Mouse (Mus musculus) embryonic facial prominence, embryonic 11.5 days (tissue): ENCODE results near the gene Tmem56. TPM values are rescaled to one million over a fixed set of nuclear protein-coding genes. Genes with fewer than 3 reads are reported as not detected.

Source experiments
- ATAC-seq: fragments of 200-750 bp; cut with Nextera tagmentation; replicated peaks from 2 replicates; pipeline ENCODE4 v1.8.0; 2017; ENCODE audit warnings: low read depth; ENCODE audit not compliant: insufficient number of reproducible peaks, low FRiP score, low TSS enrichment
- DNase-seq: peaks from one replicate; pipeline ENCODE4 v3.0.0-alpha.2; 2015; ENCODE audit warnings: low spot score
- H3K27ac ChIP-seq: fragments of 300-500 bp; sonication (generic); replicated peaks from 2 replicates; pipeline ENCODE4 v1.5.1; 2014; ENCODE audit warnings: mild to moderate bottlenecking, low read depth, low read length, control low read depth
- H3K27me3 ChIP-seq: fragments of 300-500 bp; sonication (generic); 2 replicates; pipeline ENCODE4 v1.6.1; 2014; ENCODE audit warnings: mild to moderate bottlenecking, low read length, moderate library complexity, mixed read lengths; ENCODE audit not compliant: control insufficient read depth, insufficient read depth
- H3K36me3 ChIP-seq: fragments of 300-500 bp; sonication (generic); replicated peaks from 2 replicates; pipeline ENCODE4 v1.6.1; 2014; ENCODE audit warnings: low read depth, mild to moderate bottlenecking, low read length, moderate library complexity, mixed read lengths; ENCODE audit not compliant: control insufficient read depth, insufficient read depth
- H3K4me1 ChIP-seq: fragments of 300-500 bp; sonication (generic); 2 replicates; pipeline ENCODE4 v1.6.1; 2014; ENCODE audit warnings: low read length, mixed read lengths; ENCODE audit not compliant: control insufficient read depth, insufficient read depth
- H3K4me2 ChIP-seq: fragments of 300-500 bp; sonication (generic); 2 replicates; pipeline ENCODE4 v1.6.1; 2014; ENCODE audit warnings: low read depth, mild to moderate bottlenecking, control low read depth, low read length, moderate library complexity
- H3K4me3 ChIP-seq: fragments of 300-500 bp; sonication (generic); 2 replicates; pipeline ENCODE4 v1.5.1; 2014; ENCODE audit warnings: low read depth, low read length, control low read depth
- H3K9ac ChIP-seq: fragments of 300-500 bp; sonication (generic); replicated peaks from 2 replicates; pipeline ENCODE4 v1.6.1; 2014; ENCODE audit warnings: mild to moderate bottlenecking, control low read depth, low read length
- H3K9me3 ChIP-seq: fragments of 300-500 bp; sonication (generic); replicated peaks from 2 replicates; pipeline ENCODE4 v1.6.1; 2016; ENCODE audit warnings: mild to moderate bottlenecking, low read length, inconsistent platforms, mixed read lengths; ENCODE audit not compliant: control insufficient read depth
- WGBS: fragments of 180-500 bp; shearing (Covaris S2); extraction: QIAGEN DNeasy Blood & Tissue Kit; methylation state at CpG from one replicate; pipeline ENCODE4 v1.1.7; 2014; 5-methylcytosine and 5-hydroxymethylcytosine counted together
- polyA plus RNA-seq: library from polyadenylated mRNA; unstranded; fragments of >200 nt; fragmentation: Nextera tagmentation; extraction: Ambion mirVana; gene quantifications from 2 replicates; pipeline ENCODE4 v1.2.1, GENCODE M21; 2014

The Tmem56 gene
- polyA plus RNA-seq, 1 experiment from 2014 or later, result 0.90 TPM

DNA sequence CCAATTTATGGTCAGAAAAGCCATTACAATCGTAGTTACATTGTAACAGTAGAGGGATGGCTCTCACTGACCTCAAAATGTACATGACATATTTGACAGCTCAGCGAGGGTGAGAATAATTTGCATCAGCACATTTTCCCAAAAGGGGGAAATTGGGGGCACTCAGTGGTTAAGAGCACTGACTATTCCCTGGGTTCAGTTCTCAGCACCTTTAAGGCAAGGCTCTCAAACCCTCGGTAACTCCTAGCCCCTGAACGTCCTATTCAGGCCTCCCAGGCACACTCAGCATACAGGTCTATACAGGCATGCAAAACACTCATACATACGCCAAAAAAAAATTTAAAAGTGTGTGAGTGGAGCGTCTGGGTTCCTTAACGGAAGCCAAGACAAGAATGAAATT is 112.3 kb downstream of the Tmem56 start:
- H3K27ac ChIP-seq, result no peak overlapping the region

DNA sequence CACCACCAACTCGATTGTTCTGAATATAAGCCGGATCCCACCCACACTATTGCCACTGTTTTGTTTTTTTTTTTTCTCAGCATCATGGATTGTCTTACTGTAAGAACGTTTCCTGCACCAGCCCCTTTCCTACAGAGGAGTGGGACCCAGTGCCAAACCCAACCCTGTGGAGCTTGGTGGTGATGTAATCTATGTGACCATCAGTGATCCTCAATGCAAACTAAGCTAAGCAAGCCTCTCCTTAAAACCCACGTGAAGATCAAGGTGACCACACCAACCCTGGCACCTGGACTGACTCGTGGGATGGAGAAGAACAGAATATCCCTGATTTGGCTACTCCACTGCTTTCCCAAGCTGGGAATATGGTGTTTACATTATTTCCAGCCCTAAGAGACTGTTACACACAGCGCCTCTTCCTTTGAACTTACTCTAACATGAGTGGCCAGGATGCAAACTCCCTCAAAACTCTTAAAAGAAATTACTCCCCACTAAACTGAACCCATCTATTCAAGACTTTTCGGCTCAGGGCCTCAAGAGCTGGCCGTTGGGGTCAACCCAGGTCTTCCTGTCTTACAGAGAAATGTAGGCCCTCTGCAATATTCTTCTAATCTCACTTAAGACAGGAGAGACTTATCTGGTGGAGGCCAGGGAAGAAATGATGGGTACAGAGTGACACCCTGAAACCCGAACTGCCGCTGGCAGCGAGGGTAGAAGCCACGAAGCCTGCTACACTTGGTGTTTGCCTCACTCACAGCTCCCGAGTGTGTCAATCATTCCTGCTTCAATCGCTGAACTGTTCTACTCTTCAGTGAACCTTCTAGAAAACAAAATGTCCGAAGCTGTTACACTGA is 113.6 kb downstream of the Tmem56 start:
- no peak overlapping the region for H3K4me3 ChIP-seq
- no peaks in the 10 kb centered on the region for H3K4me1 ChIP-seq
- DNase-seq (no peak), ATAC-seq (no peak)
- H3K9me3 ChIP-seq, result no peaks in the 10 kb centered on the region
- H3K27ac ChIP-seq, result no peak overlapping the region
- WGBS, result 75% methylated on average over 15 of the region's 15 CpGs
- H3K9ac ChIP-seq, result no peak overlapping the region
- no peaks in the 10 kb centered on the region for H3K27me3 ChIP-seq
- no peaks in the 10 kb centered on the region; the same call in 1 of the 2 replicates for H3K36me3 ChIP-seq
- H3K4me2 ChIP-seq, result no peak overlapping the region

More for the DNA sequence above, 112.3 kb downstream of the Tmem56 start:
- Histone ChIP-seq H3K36me3 (no peaks in the 10 kb centered on the region; the same call in 1 of the 2 replicates), H3K9me3 (no peaks in the 10 kb centered on the region), H3K27me3 (no peaks in the 10 kb centered on the region), H3K4me2 (no peak overlapping the region; the same call in 1 of the 2 replicates), H3K4me1 (no peaks in the 10 kb centered on the region), H3K9ac (no peak overlapping the region), H3K4me3 (no peak overlapping the region)
- DNase-seq, result no peak
- WGBS, result 54% methylated on average over 7 of the region's 7 CpGs
- 0 out of 2 replicates have a peak, but pooled peaks have one; percentile 29 for ATAC-seq

DNA sequence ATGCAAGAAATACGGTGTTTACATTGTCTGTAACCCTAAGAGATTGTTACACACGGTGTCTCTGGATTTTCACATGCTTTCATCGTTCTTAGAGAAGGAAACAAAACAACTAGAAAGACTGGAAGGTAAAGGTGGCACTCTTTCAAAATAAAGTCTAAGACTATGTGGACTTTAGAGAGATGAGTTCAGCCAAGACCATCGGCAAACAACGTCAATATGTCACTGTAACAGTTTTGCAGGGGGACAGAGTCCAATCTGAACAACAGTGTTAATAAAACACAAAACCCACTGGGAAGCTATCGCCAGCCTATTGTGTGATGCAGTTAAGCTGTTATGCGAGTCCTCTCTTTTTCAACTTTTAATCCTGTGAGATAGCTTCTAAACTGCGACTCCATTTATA is 114.3 kb downstream of the Tmem56 start:
- Histone ChIP-seq H3K4me1 (no peaks in the 10 kb centered on the region), H3K36me3 (no peaks in the 10 kb centered on the region; the same call in 1 of the 2 replicates), H3K27me3 (no peaks in the 10 kb centered on the region), H3K4me3 (no peak overlapping the region), H3K9me3 (no peaks in the 10 kb centered on the region), H3K4me2 (no peak overlapping the region), H3K9ac (no peak overlapping the region), H3K27ac (no peak overlapping the region)
- ATAC-seq, result no peak
- WGBS, result 96% methylated on average over 8 of the region's 8 CpGs
- DNase-seq, result no peak

DNA sequence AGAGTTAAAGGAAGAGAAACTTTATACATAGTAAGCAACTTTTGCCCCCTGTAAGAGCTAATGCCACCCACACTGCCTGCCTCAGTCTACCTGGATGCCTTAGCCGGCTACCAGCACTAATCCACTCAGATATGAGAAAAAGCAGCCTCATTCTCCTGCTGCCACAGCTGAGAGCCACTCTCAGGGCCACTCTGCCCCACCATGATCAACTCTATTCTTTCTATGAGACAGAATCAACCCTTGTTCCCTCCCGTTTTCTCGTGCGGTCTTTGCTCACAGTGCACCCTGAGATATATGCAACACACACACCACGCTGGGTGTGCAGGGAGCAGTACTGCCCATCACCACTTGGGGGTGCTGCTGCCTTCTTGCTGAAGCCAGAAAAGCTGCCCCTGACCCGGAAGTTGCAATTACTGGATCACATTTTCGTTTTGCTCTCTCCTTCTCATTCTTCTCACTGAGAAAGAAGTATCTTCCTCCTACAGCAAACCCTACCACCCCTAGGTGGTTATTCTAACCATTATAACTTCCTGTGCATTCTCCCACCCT is 119.6 kb downstream of the Tmem56 start:
- H3K4me2 ChIP-seq, result no peak overlapping the region
- H3K36me3 ChIP-seq, result no peaks in the 10 kb centered on the region; the same call in 1 of the 2 replicates
- no peak; the same call in 1 of the 2 replicates for ATAC-seq
- H3K27ac ChIP-seq, result no peak overlapping the region
- no peak overlapping the region for H3K9ac ChIP-seq
- no peaks in the 10 kb centered on the region for H3K9me3 ChIP-seq
- H3K27me3 ChIP-seq, result no peaks in the 10 kb centered on the region
- WGBS, result 45% methylated on average over 7 of the region's 7 CpGs
- H3K4me1 ChIP-seq, result no peaks in the 10 kb centered on the region
- no peak overlapping the region for H3K4me3 ChIP-seq
- DNase-seq, result peak; percentile 70

DNA sequence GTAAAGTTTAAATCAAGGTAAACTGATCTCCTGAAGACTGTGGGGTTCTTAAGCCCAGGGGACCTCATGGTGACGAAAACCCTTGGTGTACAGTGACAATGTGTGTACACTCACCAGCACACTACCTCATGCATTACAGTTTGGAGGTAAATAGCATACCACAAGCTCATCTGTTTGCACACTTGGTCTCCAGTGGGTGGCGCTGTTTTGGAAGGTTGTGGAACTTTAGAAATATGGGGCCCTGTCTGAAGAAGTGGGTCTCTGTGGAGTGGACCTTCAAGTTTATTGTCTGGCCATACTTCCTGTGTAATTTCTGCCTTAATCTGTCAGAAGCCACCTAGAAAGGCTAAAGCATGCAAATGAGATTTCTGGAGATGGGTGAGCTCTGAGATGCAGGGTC is 121.2 kb downstream of the Tmem56 start:
- 44% methylated on average over 2 of the region's 2 CpGs for WGBS
- DNase-seq (no peak), ATAC-seq (no peak)
- H3K27me3 ChIP-seq, result no peaks in the 10 kb centered on the region
- H3K4me3 ChIP-seq, result no peak overlapping the region
- no peak overlapping the region for H3K9ac ChIP-seq
- H3K4me1 ChIP-seq, result no peaks in the 10 kb centered on the region
- H3K9me3 ChIP-seq, result no peaks in the 10 kb centered on the region
- no peak overlapping the region for H3K27ac ChIP-seq
- no peaks in the 10 kb centered on the region for H3K36me3 ChIP-seq
- no peak overlapping the region for H3K4me2 ChIP-seq

DNA sequence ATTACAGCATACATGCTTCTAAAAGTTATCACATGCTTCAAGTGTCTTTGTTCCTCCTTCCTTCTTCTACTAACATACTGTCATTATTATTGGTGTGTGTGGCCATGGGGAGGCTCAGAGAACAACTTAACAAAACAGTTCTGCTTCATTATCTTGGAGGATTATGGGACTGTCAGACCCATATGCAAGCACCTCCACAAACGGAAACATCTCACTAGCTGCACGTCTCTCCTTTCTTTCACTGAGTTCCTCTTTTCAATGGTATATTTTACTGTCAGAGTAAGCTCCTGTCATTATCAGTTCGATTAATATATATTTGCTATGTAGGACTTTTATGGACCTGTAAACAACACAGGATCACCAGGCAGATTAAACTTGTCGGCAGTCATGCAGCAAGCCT is 122.5 kb downstream of the Tmem56 start:
- Histone ChIP-seq H3K36me3 (no peaks in the 10 kb centered on the region), H3K4me3 (no peak overlapping the region), H3K4me1 (no peaks in the 10 kb centered on the region), H3K9me3 (no peaks in the 10 kb centered on the region), H3K4me2 (no peak overlapping the region), H3K27me3 (no peaks in the 10 kb centered on the region), H3K9ac (no peak overlapping the region), H3K27ac (no peak overlapping the region)
- 67% methylated on average over 4 of the region's 4 CpGs for WGBS
- ATAC-seq, result no peak
- no peak for DNase-seq

DNA sequence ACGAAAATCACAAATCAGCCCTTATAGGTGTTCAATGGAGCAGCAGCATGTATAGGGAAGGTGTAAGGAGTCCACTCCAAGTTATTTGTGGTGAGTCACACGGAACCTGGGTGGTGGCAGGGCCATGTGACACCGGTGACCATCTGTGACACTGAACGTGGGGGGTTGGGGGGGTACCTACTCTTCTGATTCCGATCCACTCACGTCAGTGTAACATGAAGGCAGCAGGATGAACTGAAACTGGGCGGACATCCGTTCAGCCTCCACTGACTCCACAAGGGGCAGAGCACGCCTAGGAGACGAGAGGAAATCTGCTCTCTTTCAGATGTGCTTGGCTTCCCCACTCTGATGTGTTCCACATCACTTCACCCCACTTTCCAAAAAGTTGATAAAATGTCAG is 123.3 kb downstream of the Tmem56 start:
- Histone ChIP-seq H3K4me3 (no peak overlapping the region), H3K27ac (no peak overlapping the region), H3K4me2 (no peak overlapping the region), H3K9me3 (no peaks in the 10 kb centered on the region), H3K27me3 (no peaks in the 10 kb centered on the region), H3K4me1 (no peaks in the 10 kb centered on the region), H3K36me3 (no peaks in the 10 kb centered on the region), H3K9ac (no peak overlapping the region)
- WGBS, result 71% methylated on average over 10 of the region's 10 CpGs
- no peak for DNase-seq
- ATAC-seq, result no peak

DNA sequence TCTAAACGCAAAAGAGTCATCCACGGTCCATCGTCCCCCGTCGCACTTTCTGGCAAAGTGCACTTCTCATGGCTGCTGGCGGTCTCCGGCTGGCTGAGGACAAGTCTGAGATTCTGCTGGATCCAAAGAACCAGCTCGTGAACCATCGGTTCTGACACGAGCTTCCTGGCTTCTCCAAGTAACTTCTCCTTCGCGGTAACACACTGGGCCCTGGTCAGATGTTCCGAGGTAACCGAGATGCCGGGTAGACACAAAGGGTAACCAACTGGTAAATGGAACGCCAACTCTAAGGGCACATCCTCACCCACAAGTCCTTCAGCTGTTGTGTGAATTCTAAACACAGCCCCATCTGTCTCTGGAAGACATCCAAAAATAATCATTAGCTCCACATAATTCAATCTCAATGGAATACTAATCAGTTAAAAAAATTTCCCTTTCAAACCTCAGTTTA is 124.0 kb downstream of the Tmem56 start:
- H3K9me3 ChIP-seq, result no peaks in the 10 kb centered on the region
- H3K4me2 ChIP-seq, result no peak overlapping the region
- H3K27me3 ChIP-seq, result no peaks in the 10 kb centered on the region
- H3K27ac ChIP-seq, result no peak overlapping the region
- H3K4me1 ChIP-seq, result no peaks in the 10 kb centered on the region
- 92% methylated on average over 16 of the region's 16 CpGs for WGBS
- no peaks in the 10 kb centered on the region for H3K36me3 ChIP-seq
- no peak for DNase-seq
- no peak for ATAC-seq
- H3K9ac ChIP-seq, result no peak overlapping the region
- H3K4me3 ChIP-seq, result no peak overlapping the region
